Mouse (Mus musculus) heart, embryonic 16.5 days (tissue): ENCODE measurements around the gene Kansl1. TPM values are rescaled to one million over a fixed set of nuclear protein-coding genes. Genes with fewer than 3 reads are reported as not detected.

Experiments
- ATAC-seq: fragments of 200-750 bp; cut with Nextera tagmentation; replicated peaks from 2 replicates; pipeline ENCODE4 v1.8.0; 2017; ENCODE audit warnings: moderate number of reproducible peaks; ENCODE audit not compliant: insufficient read depth, low FRiP score; ENCODE audit errors: extremely low read depth
- H3K27ac ChIP-seq: fragments of 300-500 bp; sonication (generic); 2 replicates; pipeline ENCODE4 v1.5.1; 2014; ENCODE audit warnings: mild to moderate bottlenecking, low read length, control low read depth, moderate library complexity
- H3K27me3 ChIP-seq: fragments of 300-500 bp; sonication (generic); 2 replicates; pipeline ENCODE4 v1.6.1; 2014; ENCODE audit warnings: low read length, mixed read lengths; ENCODE audit not compliant: control insufficient read depth, insufficient read depth
- H3K36me3 ChIP-seq: fragments of 300-500 bp; sonication (generic); 2 replicates; pipeline ENCODE4 v1.6.1; 2014; ENCODE audit not compliant: control insufficient read depth, insufficient read depth
- H3K4me1 ChIP-seq: fragments of 300-500 bp; sonication (generic); 2 replicates; pipeline ENCODE4 v1.6.1; 2014; ENCODE audit warnings: low read length, mixed read lengths; ENCODE audit not compliant: control insufficient read depth, insufficient read depth
- H3K4me2 ChIP-seq: fragments of 300-500 bp; sonication (generic); 2 replicates; pipeline ENCODE4 v1.6.1; 2014; ENCODE audit warnings: low read depth, mild to moderate bottlenecking, control low read depth, low read length
- H3K4me3 ChIP-seq: fragments of 300-500 bp; sonication (generic); 2 replicates; pipeline ENCODE4 v1.5.1; 2014; ENCODE audit warnings: mild to moderate bottlenecking, control low read depth, low read length
- H3K9ac ChIP-seq: fragments of 300-500 bp; sonication (generic); 2 replicates; pipeline ENCODE4 v1.6.1; 2014; ENCODE audit warnings: low read length, control low read depth
- H3K9me3 ChIP-seq: fragments of 300-500 bp; sonication (generic); replicated peaks from 2 replicates; pipeline ENCODE4 v1.6.1; 2016; ENCODE audit warnings: low read length; ENCODE audit not compliant: control insufficient read depth
- WGBS: fragments of 180-500 bp; shearing (Covaris S2); extraction: QIAGEN DNeasy Blood & Tissue Kit; methylation state at CpG from one replicate; pipeline ENCODE4 v1.1.7; 2014; 5-methylcytosine and 5-hydroxymethylcytosine counted together
- polyA plus RNA-seq: library from polyadenylated mRNA; unstranded; fragments of >200 nt; fragmentation: Nextera tagmentation; extraction: Ambion mirVana; gene quantifications from 2 replicates; pipeline ENCODE4 v1.2.1, GENCODE M21; 2015

Gene Kansl1
- polyA plus RNA-seq, 1 experiment from 2014 or later: 12.5 TPM

GRCm38 (mm10) chr11:104362704-104363103 lies 106.0 kb downstream of the Kansl1 start:
- Histone ChIP-seq H3K27ac (no peak overlapping the region), H3K9me3 (no peaks in the 10 kb centered on the region), H3K4me3 (no peak overlapping the region), H3K4me1 (peaks cover 6% of the 10 kb centered on the region; the same call in 1 of the 2 replicates), H3K36me3 (no peaks in the 10 kb centered on the region), H3K4me2 (no peak overlapping the region), H3K9ac (no peak overlapping the region), H3K27me3 (no peaks in the 10 kb centered on the region)
- no peak for ATAC-seq
- WGBS: 86% methylated on average over 1 of the region's 1 CpGs

- Histone ChIP-seq H3K27ac (no peak overlapping the region), H3K9ac (no peak overlapping the region), H3K4me1 (peaks cover 6% of the 10 kb centered on the region; the same call in 1 of the 2 replicates), H3K36me3 (peaks cover 4% of the 10 kb centered on the region), H3K4me2 (no peak overlapping the region), H3K27me3 (no peaks in the 10 kb centered on the region), H3K9me3 (no peaks in the 10 kb centered on the region), H3K4me3 (no peak overlapping the region)
- WGBS: 48% methylated on average over 2 of the region's 2 CpGs
- no peak for ATAC-seq
These were observed 106.9 kb downstream of the Kansl1 start for GRCm38 (mm10) chr11:104361790-104362189.

- 57% methylated on average over 3 of the region's 3 CpGs for WGBS
- no peaks in the 10 kb centered on the region for H3K4me1 ChIP-seq
- peaks cover 47% of the 10 kb centered on the region for H3K36me3 ChIP-seq
- no peak overlapping the region for H3K4me3 ChIP-seq
- no peak for ATAC-seq
- no peak overlapping the region for H3K9ac ChIP-seq
- no peaks in the 10 kb centered on the region for H3K27me3 ChIP-seq
- H3K27ac ChIP-seq: no peak overlapping the region
- H3K9me3 ChIP-seq: no peaks in the 10 kb centered on the region
- H3K4me2 ChIP-seq: no peak overlapping the region
These were observed 121.7 kb downstream of the Kansl1 start for GRCm38 (mm10) chr11:104346931-104347330.

- no peak overlapping the region for H3K4me2 ChIP-seq
- H3K4me3 ChIP-seq: no peak overlapping the region
- WGBS: 83% methylated on average over 13 of the region's 13 CpGs
- H3K9me3 ChIP-seq: no peaks in the 10 kb centered on the region
- no peak overlapping the region for H3K9ac ChIP-seq
- H3K27me3 ChIP-seq: no peaks in the 10 kb centered on the region
- H3K4me1 ChIP-seq: no peaks in the 10 kb centered on the region
- ATAC-seq: no peak
- peaks cover 49% of the 10 kb centered on the region for H3K36me3 ChIP-seq
- H3K27ac ChIP-seq: no peak overlapping the region
These were observed 133.7 kb downstream of the Kansl1 start for GRCm38 (mm10) chr11:104334946-104335345.

- Histone ChIP-seq H3K9ac (no peak overlapping the region), H3K9me3 (no peaks in the 10 kb centered on the region), H3K4me3 (no peak overlapping the region), H3K4me2 (no peak overlapping the region), H3K4me1 (no peaks in the 10 kb centered on the region), H3K27me3 (no peaks in the 10 kb centered on the region), H3K27ac (no peak overlapping the region), H3K36me3 (peaks cover 47% of the 10 kb centered on the region)
- 28% methylated on average over 5 of the region's 5 CpGs for WGBS
- ATAC-seq: no peak
These were observed 134.5 kb downstream of the Kansl1 start for GRCm38 (mm10) chr11:104334115-104334514.

- Histone ChIP-seq H3K27me3 (no peaks in the 10 kb centered on the region), H3K36me3 (peaks cover 37% of the 10 kb centered on the region), H3K27ac (no peak overlapping the region), H3K9ac (no peak overlapping the region), H3K4me3 (no peak overlapping the region), H3K9me3 (no peaks in the 10 kb centered on the region), H3K4me2 (no peak overlapping the region), H3K4me1 (no peaks in the 10 kb centered on the region)
- ATAC-seq: no peak
- WGBS: 83% methylated on average over 5 of the region's 5 CpGs
These were observed 136.6 kb downstream of the Kansl1 start for GRCm38 (mm10) chr11:104332105-104332504.

GRCm38 (mm10) chr11:104331208-104331607 lies 137.5 kb downstream of the Kansl1 start:
- no peak overlapping the region for H3K9ac ChIP-seq
- no peak overlapping the region for H3K4me2 ChIP-seq
- H3K9me3 ChIP-seq: no peaks in the 10 kb centered on the region
- H3K4me3 ChIP-seq: no peak overlapping the region
- WGBS: 84% methylated on average over 3 of the region's 3 CpGs
- no peaks in the 10 kb centered on the region for H3K4me1 ChIP-seq
- H3K27me3 ChIP-seq: no peaks in the 10 kb centered on the region
- ATAC-seq: no peak
- peaks cover 32% of the 10 kb centered on the region for H3K36me3 ChIP-seq
- H3K27ac ChIP-seq: no peak overlapping the region

- H3K36me3 ChIP-seq: peaks cover 22% of the 10 kb centered on the region
- H3K4me3 ChIP-seq: no peak overlapping the region
- WGBS: 78% methylated on average over 4 of the region's 4 CpGs
- no peak overlapping the region for H3K27ac ChIP-seq
- no peak for ATAC-seq
- H3K9me3 ChIP-seq: no peaks in the 10 kb centered on the region
- H3K9ac ChIP-seq: no peak overlapping the region
- H3K4me2 ChIP-seq: no peak overlapping the region
- no peaks in the 10 kb centered on the region for H3K4me1 ChIP-seq
- no peaks in the 10 kb centered on the region for H3K27me3 ChIP-seq
These were observed 138.5 kb downstream of the Kansl1 start for GRCm38 (mm10) chr11:104330151-104330550.

- Histone ChIP-seq H3K9me3 (no peaks in the 10 kb centered on the region), H3K9ac (no peak overlapping the region), H3K4me1 (no peaks in the 10 kb centered on the region), H3K36me3 (peaks cover 14% of the 10 kb centered on the region), H3K27me3 (no peaks in the 10 kb centered on the region), H3K27ac (no peak overlapping the region), H3K4me2 (no peak overlapping the region), H3K4me3 (no peak overlapping the region)
- no peak for ATAC-seq
- 73% methylated on average over 11 of the region's 11 CpGs for WGBS
These were observed 139.3 kb downstream of the Kansl1 start for GRCm38 (mm10) chr11:104329185-104329926.
